Mouse (Mus musculus) inflammation-experienced regulatory T-cells, adult 6 months (primary cell): ENCODE measurements around the gene Susd6. TPM values are rescaled to one million over a fixed set of nuclear protein-coding genes. Genes with fewer than 3 reads are reported as not detected.

ENCODE experiments used
- ATAC-seq: one replicate; pipeline ENCODE4 v1.8.0; 2017
- polyA plus RNA-seq, 3 experiments: library from polyadenylated mRNA; unstranded; fragments of 100-300 nt; shearing (Covaris generic); gene quantifications; one replicate each; pipeline ENCODE4 v1.2.1; 2017

Susd6 gene
- polyA plus RNA-seq, 3 experiments from 2014 or later: 21.2 to 32.8 (median 26.7) TPM

GRCm38 (mm10) chr12:80841618-80842017 is 51.3 kb downstream of the Susd6 start:
- ATAC-seq: no peak

GRCm38 (mm10) chr12:80842609-80843008 is 52.3 kb downstream of the Susd6 start:
- ATAC-seq: no peak

- no peak for ATAC-seq
Observed at GRCm38 (mm10) chr12:80843236-80843635, 52.9 kb downstream of the Susd6 start.

GRCm38 (mm10) chr12:80843651-80844444 is 53.5 kb downstream of the Susd6 start:
- ATAC-seq: no peak

GRCm38 (mm10) chr12:80845901-80846300 is 55.6 kb downstream of the Susd6 start:
- ATAC-seq: no peak

GRCm38 (mm10) chr12:80846861-80847268 is 56.6 kb downstream of the Susd6 start:
- peak; percentile 72 for ATAC-seq

GRCm38 (mm10) chr12:80852001-80852400 is 61.7 kb downstream of the Susd6 start:
- ATAC-seq: no peak

GRCm38 (mm10) chr12:80853737-80854136 is 63.4 kb downstream of the Susd6 start:
- ATAC-seq: no peak

- no peak for ATAC-seq
Observed at GRCm38 (mm10) chr12:80854671-80855070, 64.4 kb downstream of the Susd6 start.

GRCm38 (mm10) chr12:80855100-80855499 is 64.8 kb downstream of the Susd6 start:
- no peak for ATAC-seq

GRCm38 (mm10) chr12:80855581-80855980 is 65.3 kb downstream of the Susd6 start:
- ATAC-seq: no peak

GRCm38 (mm10) chr12:80857636-80858293 is 67.5 kb downstream of the Susd6 start:
- ATAC-seq: no peak

GRCm38 (mm10) chr12:80858307-80858706 is 68.0 kb downstream of the Susd6 start:
- ATAC-seq: no peak

GRCm38 (mm10) chr12:80861916-80862315 is 71.6 kb downstream of the Susd6 start:
- no peak for ATAC-seq

- no peak for ATAC-seq
Observed at GRCm38 (mm10) chr12:80863370-80863769, 73.1 kb downstream of the Susd6 start.

GRCm38 (mm10) chr12:80865175-80865574 is 74.9 kb downstream of the Susd6 start:
- ATAC-seq: no peak

GRCm38 (mm10) chr12:80866023-80866422 is 75.7 kb downstream of the Susd6 start:
- ATAC-seq: no peak

GRCm38 (mm10) chr12:80867083-80867482 is 76.8 kb downstream of the Susd6 start:
- no peak for ATAC-seq

GRCm38 (mm10) chr12:80868401-80868800 is 78.1 kb downstream of the Susd6 start:
- no peak for ATAC-seq

GRCm38 (mm10) chr12:80877215-80878092 is 87.1 kb downstream of the Susd6 start:
- no peak for ATAC-seq

GRCm38 (mm10) chr12:80878093-80878430 is 87.8 kb downstream of the Susd6 start:
- no peak for ATAC-seq

GRCm38 (mm10) chr12:80878653-80879052 is 88.3 kb downstream of the Susd6 start:
- ATAC-seq: no peak

GRCm38 (mm10) chr12:80879267-80879666 is 89.0 kb downstream of the Susd6 start:
- ATAC-seq: no peak
